Mouse (Mus musculus) testis, adult 2 months (tissue): ENCODE results near the gene Slc39a5.

Experiments
- CTCF ChIP-seq: fragments of 200-500 bp; IDR thresholded peaks from 2 replicates; pipeline ENCODE4 v1.5.1; 2012; ENCODE audit warnings: low read depth, mild to moderate bottlenecking, inconsistent platforms, low read length, moderate library complexity; ENCODE audit not compliant: control insufficient read depth, insufficient read depth, insufficient replicate concordance
- POLR2A ChIP-seq: fragments of 200-500 bp; IDR thresholded peaks from 2 replicates; pipeline ENCODE4 v1.6.1; 2012; ENCODE audit warnings: low read depth, mild to moderate bottlenecking, inconsistent platforms, low read length, moderate library complexity; ENCODE audit not compliant: control insufficient read depth

DNA sequence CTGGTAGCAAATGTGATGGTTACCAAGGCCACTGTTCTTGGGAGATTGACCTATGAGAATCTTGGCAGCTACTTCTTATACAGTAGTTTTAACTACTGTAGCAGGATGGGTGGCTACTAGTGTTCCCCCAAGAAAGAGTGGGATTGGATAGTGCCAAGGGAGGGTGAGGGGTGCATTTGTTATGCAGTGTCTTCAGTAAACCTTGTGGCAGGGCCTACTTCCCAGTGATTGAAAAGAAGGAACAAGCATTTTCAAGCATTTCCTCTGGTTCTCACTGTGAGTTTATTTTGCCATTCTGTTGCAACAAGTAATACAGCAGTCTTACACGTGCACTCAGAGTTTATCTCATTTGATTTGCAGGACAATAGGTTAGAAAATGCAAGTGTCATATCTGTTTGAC is 11.5 kb upstream of the Slc39a5 start:
- TF ChIP-seq CTCF = no peak
- TF ChIP-seq POLR2A = no peak
